Mouse (Mus musculus): Measurements from ENCODE around the gene Olfr799. TPM values are rescaled to one million over a fixed set of nuclear protein-coding genes. Genes with fewer than 3 reads are reported as not detected.

Gene Olfr799
- not detected in 2 replicates for polyA plus RNA-seq (2016; fragmentation: Nextera tagmentation; extraction: Ambion mirVana)

- Histone ChIP-seq H3K27ac (ENCODE audit: poor library complexity, severe bottlenecking) (no peak within 1 kb of the TSS), H3K9ac (no peak within 1 kb of the TSS), H3K4me1 (replicated peaks) (no peaks in the 10 kb centered on the region), H3K27me3 (replicated peaks) (no peaks in the 10 kb centered on the region), H3K4me3 (no peak within 1 kb of the TSS), H3K36me3 (no peaks in the 10 kb centered on the region), H3K4me2 (no peak within 1 kb of the TSS), H3K9me3 (replicated peaks) (no peaks in the 10 kb centered on the region)
- no peak for ATAC-seq (ENCODE audit: insufficient number of reproducible peaks, low FRiP score)
- 24% methylated on average over 1 of the region's 1 CpGs for WGBS
Measured at GRCm38 (mm10) chr10:129637184-129637583, at the start of gene Olfr799. Olfr799 (plus strand) TSS chr10:129637484.

DNA sequence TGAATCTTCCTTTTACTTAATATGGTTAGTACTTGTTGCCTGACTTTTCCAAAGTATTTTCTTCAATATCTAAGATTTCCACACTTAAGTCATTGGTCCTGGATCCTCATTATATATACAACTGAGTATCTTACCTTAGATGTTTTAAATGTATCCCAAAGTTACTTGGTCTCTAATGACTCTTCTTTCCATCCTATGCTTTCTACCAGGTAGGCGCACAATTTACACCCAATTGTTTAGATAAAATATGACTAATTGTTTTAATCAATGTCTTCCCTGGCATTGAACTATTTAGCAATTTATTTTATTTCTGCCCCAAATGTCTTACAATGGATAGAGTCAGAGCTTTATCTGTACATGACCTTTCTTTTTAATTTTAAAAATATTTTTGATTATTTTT is 24.8 kb upstream of the Olfr799 start, which contains the start of gene Olfr796:
Gene Olfr796, minus strand, starts transcription at position 101 of the 400 bp plus-strand sequence.
- no peak for ATAC-seq (ENCODE audit: insufficient number of reproducible peaks, low FRiP score)
- Histone ChIP-seq H3K9ac (no peak within 1 kb of the TSS), H3K4me3 (no peak within 1 kb of the TSS), H3K9me3 (replicated peaks) (no peaks in the 10 kb centered on the region), H3K27me3 (replicated peaks) (no peaks in the 10 kb centered on the region), H3K4me1 (replicated peaks) (no peaks in the 10 kb centered on the region), H3K27ac (ENCODE audit: poor library complexity, severe bottlenecking) (no peak within 1 kb of the TSS), H3K4me2 (no peak within 1 kb of the TSS), H3K36me3 (no peaks in the 10 kb centered on the region)
- 82% methylated on average over 1 of the region's 1 CpGs for WGBS

DNA sequence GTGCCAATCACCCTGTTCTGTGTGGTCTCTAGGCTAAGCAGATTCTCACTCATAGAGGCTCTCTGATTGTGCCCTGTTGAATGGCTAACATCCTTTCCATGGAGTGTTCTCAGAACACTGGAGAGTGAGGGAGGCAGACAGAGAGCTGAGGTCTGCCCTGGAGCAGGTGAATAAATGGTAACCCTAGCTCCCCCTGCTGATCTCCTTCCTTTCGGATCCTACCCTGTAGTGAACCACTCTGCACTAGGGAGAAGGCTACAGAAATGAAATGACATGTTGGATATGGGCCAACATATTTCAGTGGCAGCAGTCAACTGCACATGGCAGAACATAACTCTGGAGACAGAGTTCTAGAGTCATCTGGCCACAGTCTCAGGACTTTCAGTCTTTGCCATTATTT is 15.6 kb upstream of the Olfr799 start:
- H3K4me1 ChIP-seq (replicated peaks): no peaks in the 10 kb centered on the region
- no peaks in the 10 kb centered on the region for H3K9me3 ChIP-seq (replicated peaks)
- no peak overlapping the region for H3K27ac ChIP-seq (ENCODE audit: poor library complexity, severe bottlenecking)
- H3K4me3 ChIP-seq: no peak overlapping the region
- H3K36me3 ChIP-seq: no peaks in the 10 kb centered on the region
- 12% methylated on average over 1 of the region's 1 CpGs for WGBS
- no peak overlapping the region for H3K4me2 ChIP-seq
- no peak for ATAC-seq (ENCODE audit: insufficient number of reproducible peaks, low FRiP score)
- no peaks in the 10 kb centered on the region for H3K27me3 ChIP-seq (replicated peaks)
- no peak overlapping the region for H3K9ac ChIP-seq

GRCm38 (mm10) chr10:129623251-129623650 is 14.0 kb upstream of the Olfr799 start:
- no peak for ATAC-seq (ENCODE audit: insufficient number of reproducible peaks, low FRiP score)
- H3K9ac ChIP-seq: no peak overlapping the region
- H3K36me3 ChIP-seq: no peaks in the 10 kb centered on the region
- H3K4me1 ChIP-seq (replicated peaks): no peaks in the 10 kb centered on the region
- H3K27ac ChIP-seq (ENCODE audit: poor library complexity, severe bottlenecking): no peak overlapping the region
- H3K27me3 ChIP-seq (replicated peaks): no peaks in the 10 kb centered on the region
- H3K9me3 ChIP-seq (replicated peaks): no peaks in the 10 kb centered on the region
- no peak overlapping the region for H3K4me2 ChIP-seq
- H3K4me3 ChIP-seq: no peak overlapping the region

DNA sequence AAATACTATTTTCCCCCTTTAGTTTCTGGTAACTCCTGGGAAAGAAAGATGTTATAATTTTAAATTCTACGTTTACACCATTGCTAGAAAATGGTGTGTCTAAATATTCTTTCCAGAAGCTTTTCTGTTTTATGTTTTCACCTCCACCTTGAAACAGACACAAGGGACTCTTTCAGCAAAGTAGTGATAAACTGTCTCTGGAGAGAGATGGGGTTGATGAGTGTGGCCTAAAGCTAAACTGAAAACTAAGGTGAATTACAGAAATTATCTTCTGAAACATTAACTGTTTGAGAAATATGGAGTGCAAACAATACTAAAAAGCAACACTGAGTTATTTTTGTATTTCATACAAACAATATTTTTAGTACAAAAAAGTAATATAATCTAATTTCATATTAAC is 9.4 kb upstream of the Olfr799 start, which contains the start of gene Olfr798:
Gene Olfr798, minus strand, starts transcription at position 101 of the 400 bp plus-strand sequence.
- no peak within 1 kb of the TSS for H3K4me3 ChIP-seq
- no peaks in the 10 kb centered on the region for H3K36me3 ChIP-seq
- ATAC-seq (ENCODE audit: insufficient number of reproducible peaks, low FRiP score): no peak
- no peaks in the 10 kb centered on the region for H3K27me3 ChIP-seq (replicated peaks)
- no peak within 1 kb of the TSS for H3K4me2 ChIP-seq
- H3K9ac ChIP-seq: no peak within 1 kb of the TSS
- H3K9me3 ChIP-seq (replicated peaks): no peaks in the 10 kb centered on the region
- no peak within 1 kb of the TSS for H3K27ac ChIP-seq (ENCODE audit: poor library complexity, severe bottlenecking)
- WGBS: 65% methylated on average over 1 of the region's 1 CpGs
- H3K4me1 ChIP-seq (replicated peaks): no peaks in the 10 kb centered on the region

DNA sequence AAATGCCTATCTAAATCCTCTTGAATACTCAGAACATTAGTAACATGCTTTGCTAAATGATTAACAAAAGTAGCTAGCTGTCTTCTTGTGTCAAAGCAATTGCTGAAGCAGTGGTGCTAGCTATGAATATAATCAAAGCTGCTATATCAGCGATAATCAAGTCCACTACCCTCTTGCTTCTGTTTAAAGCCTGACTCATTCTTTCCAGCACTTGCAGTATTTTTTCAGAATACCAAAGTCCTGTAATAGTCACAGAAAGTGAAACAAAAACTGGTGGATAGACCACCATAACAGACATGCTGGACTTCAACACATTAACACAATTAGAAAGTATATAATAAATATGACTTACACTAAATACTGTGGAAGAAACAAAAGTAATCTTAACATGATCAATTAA is 14.5 kb downstream of the Olfr799 start:
- ATAC-seq (ENCODE audit: insufficient number of reproducible peaks, low FRiP score): no peak
- Histone ChIP-seq H3K4me3 (no peak overlapping the region), H3K9me3 (replicated peaks) (no peaks in the 10 kb centered on the region), H3K27me3 (replicated peaks) (no peaks in the 10 kb centered on the region), H3K4me2 (no peak overlapping the region), H3K4me1 (replicated peaks) (no peaks in the 10 kb centered on the region), H3K27ac (ENCODE audit: poor library complexity, severe bottlenecking) (no peak overlapping the region), H3K9ac (no peak overlapping the region), H3K36me3 (no peaks in the 10 kb centered on the region)
- 67% methylated on average over 1 of the region's 1 CpGs for WGBS

GRCm38 (mm10) chr10:129657394-129657793 is 20.1 kb downstream of the Olfr799 start, which contains the start of gene Olfr800:
Olfr800 (plus strand) TSS chr10:129657694.
- no peaks in the 10 kb centered on the region for H3K27me3 ChIP-seq (replicated peaks)
- ATAC-seq (ENCODE audit: insufficient number of reproducible peaks, low FRiP score): no peak
- no peak within 1 kb of the TSS for H3K4me3 ChIP-seq
- no peak within 1 kb of the TSS for H3K27ac ChIP-seq (ENCODE audit: poor library complexity, severe bottlenecking)
- H3K4me1 ChIP-seq (replicated peaks): no peaks in the 10 kb centered on the region
- H3K4me2 ChIP-seq: no peak within 1 kb of the TSS
- H3K9me3 ChIP-seq (replicated peaks): no peaks in the 10 kb centered on the region
- no peaks in the 10 kb centered on the region for H3K36me3 ChIP-seq
- no peak within 1 kb of the TSS for H3K9ac ChIP-seq

DNA sequence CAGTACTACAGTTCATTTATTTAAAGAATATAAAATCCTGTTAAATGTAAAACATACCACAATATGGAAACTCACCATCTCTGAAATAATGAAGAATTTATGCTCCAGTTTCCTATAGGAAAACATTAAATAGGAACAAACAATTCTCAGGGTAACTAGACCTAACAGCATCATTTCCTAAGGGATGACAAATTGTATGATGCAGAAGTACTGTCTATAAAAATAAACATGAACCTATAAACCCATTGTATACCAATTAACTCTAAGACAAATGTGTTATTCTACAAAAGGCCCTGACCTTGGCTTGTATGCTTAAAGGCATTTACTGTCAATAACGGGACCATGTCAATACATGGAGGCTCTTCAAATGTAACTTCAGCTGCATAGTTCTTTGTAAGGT is 36.5 kb downstream of the Olfr799 start, which contains the start of gene Olfr801:
Gene Olfr801, minus strand, starts transcription at position 101 of the 400 bp plus-strand sequence.
- 75% methylated on average over 1 of the region's 1 CpGs for WGBS
- no peak for ATAC-seq (ENCODE audit: insufficient number of reproducible peaks, low FRiP score)
- Histone ChIP-seq H3K4me2 (no peak within 1 kb of the TSS), H3K36me3 (no peaks in the 10 kb centered on the region), H3K27me3 (replicated peaks) (no peaks in the 10 kb centered on the region), H3K4me3 (no peak within 1 kb of the TSS), H3K27ac (ENCODE audit: poor library complexity, severe bottlenecking) (no peak within 1 kb of the TSS), H3K4me1 (replicated peaks) (no peaks in the 10 kb centered on the region), H3K9ac (no peak within 1 kb of the TSS), H3K9me3 (replicated peaks) (no peaks in the 10 kb centered on the region)

GRCm38 (mm10) chr10:129688069-129688468 is 50.8 kb downstream of the Olfr799 start, which contains the start of gene Olfr802:
Olfr802 (minus strand) TSS chr10:129688169.
- Histone ChIP-seq H3K9me3 (replicated peaks) (no peaks in the 10 kb centered on the region), H3K27me3 (replicated peaks) (no peaks in the 10 kb centered on the region), H3K9ac (no peak within 1 kb of the TSS), H3K4me3 (no peak within 1 kb of the TSS), H3K27ac (ENCODE audit: poor library complexity, severe bottlenecking) (no peak within 1 kb of the TSS), H3K36me3 (no peaks in the 10 kb centered on the region), H3K4me2 (no peak within 1 kb of the TSS), H3K4me1 (replicated peaks) (no peaks in the 10 kb centered on the region)
- ATAC-seq (ENCODE audit: insufficient number of reproducible peaks, low FRiP score): no peak
- 51% methylated on average over 1 of the region's 1 CpGs for WGBS

- no peaks in the 10 kb centered on the region for H3K27me3 ChIP-seq (replicated peaks)
- H3K9me3 ChIP-seq (replicated peaks): no peaks in the 10 kb centered on the region
- no peak within 1 kb of the TSS for H3K9ac ChIP-seq
- H3K4me2 ChIP-seq: no peak within 1 kb of the TSS
- 64% methylated on average over 2 of the region's 2 CpGs for WGBS
- no peak within 1 kb of the TSS for H3K27ac ChIP-seq (ENCODE audit: poor library complexity, severe bottlenecking)
- H3K4me3 ChIP-seq: no peak within 1 kb of the TSS
- ATAC-seq (ENCODE audit: insufficient number of reproducible peaks, low FRiP score): no peak
- H3K4me1 ChIP-seq (replicated peaks): no peaks in the 10 kb centered on the region
- H3K36me3 ChIP-seq: no peaks in the 10 kb centered on the region
Measured at GRCm38 (mm10) chr10:129694186-129694585, 56.9 kb downstream of the Olfr799 start, which contains the start of gene Olfr803. Olfr803 (minus strand) TSS chr10:129694286.

Measured in heart, embryonic 12.5 days (tissue).